Mouse (Mus musculus) mouse trophoblast stem cell (cell line): Measurements from ENCODE around the gene Sorl1.

Source experiments
- in situ Hi-C, 2 experiments: fragments of 300-500 bp; cut with MseI, MboI; formaldehyde crosslinking; loops; 2 replicates in 1 of 2; 3 replicates in 1 of 2; pipeline ENCODE4 v1.15.1; 2025

Sorl1 gene

GRCm38 (mm10) chr9:42005101-42005500, 119.0 kb downstream of the Sorl1 start:
- in situ Hi-C loops: no loop called here

- in situ Hi-C loops: loop anchor here (5.0 kb wide), 2 partner anchors 233 to 238 kb away; no protein-coding TSS in a partner anchor
These were observed 120.0 kb downstream of the Sorl1 start for GRCm38 (mm10) chr9:42004140-42004539.

- in situ Hi-C loops: loop anchor here (5.0 kb wide), 2 partner anchors 238 to 243 kb away; no protein-coding TSS in a partner anchor
These were observed 124.3 kb downstream of the Sorl1 start for GRCm38 (mm10) chr9:41999498-42000473.

GRCm38 (mm10) chr9:41995278-41995677, 128.8 kb downstream of the Sorl1 start:
- in situ Hi-C loops: no loop called here

GRCm38 (mm10) chr9:41993821-41994220, 130.3 kb downstream of the Sorl1 start:
- in situ Hi-C loops: no loop called here

GRCm38 (mm10) chr9:41992841-41993240, 131.3 kb downstream of the Sorl1 start:
- in situ Hi-C loops: no loop called here

GRCm38 (mm10) chr9:41985636-41986035, 138.5 kb downstream of the Sorl1 start:
- in situ Hi-C loops: no loop called here

GRCm38 (mm10) chr9:41985052-41985451, 139.0 kb downstream of the Sorl1 start:
- in situ Hi-C loops: no loop called here

- in situ Hi-C loops: no loop called here
These were observed 139.8 kb downstream of the Sorl1 start for GRCm38 (mm10) chr9:41984306-41984705.

- in situ Hi-C loops: no loop called here
These were observed 140.8 kb downstream of the Sorl1 start for GRCm38 (mm10) chr9:41983286-41983685.

- in situ Hi-C loops: no loop called here
These were observed 141.3 kb downstream of the Sorl1 start for GRCm38 (mm10) chr9:41982760-41983159.

- in situ Hi-C loops: no loop called here
These were observed 142.1 kb downstream of the Sorl1 start for GRCm38 (mm10) chr9:41982023-41982422.

- in situ Hi-C loops: no loop called here
These were observed 142.8 kb downstream of the Sorl1 start for GRCm38 (mm10) chr9:41981306-41981705.

GRCm38 (mm10) chr9:41980796-41981195, 143.3 kb downstream of the Sorl1 start:
- in situ Hi-C loops: no loop called here

GRCm38 (mm10) chr9:41978366-41978765, 145.7 kb downstream of the Sorl1 start:
- in situ Hi-C loops: no loop called here

GRCm38 (mm10) chr9:41975968-41976367, 148.1 kb downstream of the Sorl1 start:
- in situ Hi-C loops: no loop called here

- in situ Hi-C loops: no loop called here
These were observed 149.4 kb downstream of the Sorl1 start for GRCm38 (mm10) chr9:41974661-41975060.

GRCm38 (mm10) chr9:41973775-41974657, 150.1 kb downstream of the Sorl1 start:
- in situ Hi-C loops: no loop called here

GRCm38 (mm10) chr9:41969961-41970360, 154.1 kb downstream of the Sorl1 start:
- in situ Hi-C loops: no loop called here

GRCm38 (mm10) chr9:41968673-41969460, 155.2 kb downstream of the Sorl1 start:
- in situ Hi-C loops: no loop called here

GRCm38 (mm10) chr9:41961274-41961673, 162.8 kb downstream of the Sorl1 start:
- in situ Hi-C loops: no loop called here
